Mouse (Mus musculus): ENCODE data around the gene Mprip. TPM values are rescaled to one million over a fixed set of nuclear protein-coding genes. Genes with fewer than 3 reads are reported as not detected.

The Mprip gene
- polyA plus RNA-seq, 1 experiment from 2014 or later, result 63.4 TPM

DNA sequence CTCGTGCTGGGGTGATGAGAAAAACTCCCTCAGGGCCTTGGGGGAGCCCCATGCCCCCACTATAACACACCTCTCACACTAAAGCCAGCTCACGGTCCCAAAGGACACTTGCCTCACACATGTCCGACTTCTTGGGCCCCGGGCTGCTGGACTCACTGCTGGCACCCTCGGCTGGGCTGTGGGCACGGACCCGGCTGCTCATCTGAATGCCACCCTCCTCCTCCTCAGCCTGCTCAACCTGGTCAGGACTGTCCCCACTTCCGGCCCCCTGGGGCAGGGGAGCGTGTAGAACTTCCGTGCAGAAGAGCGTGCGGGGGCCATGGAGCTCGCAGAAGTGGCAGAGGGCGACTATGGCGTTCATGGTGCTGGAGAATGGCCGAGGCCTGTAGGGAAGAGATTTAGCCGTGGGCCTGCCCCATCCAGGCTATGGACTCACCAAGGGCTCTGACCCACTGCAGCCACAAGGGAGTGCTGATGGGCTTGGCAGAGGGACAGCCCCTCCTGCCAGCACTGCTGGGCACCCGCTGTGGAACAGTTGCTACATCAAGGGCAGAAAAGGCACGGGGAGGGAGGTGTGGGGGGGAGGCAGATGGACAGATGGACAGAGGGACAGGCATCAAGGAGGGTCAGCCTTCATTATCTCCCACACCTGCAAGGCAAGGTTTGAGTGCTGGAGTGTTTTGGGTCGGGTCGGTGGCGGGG is 143.5 kb downstream of the Mprip start:
- Histone ChIP-seq H3K36me3 (ENCODE audit: control insufficient read depth, insufficient read depth, low read length) (peaks cover 77% of the 10 kb centered on the region), H3K27me3 (replicated peaks; ENCODE audit: control insufficient read depth, insufficient read depth, low read length) (no peaks in the 10 kb centered on the region), H3K9me3 (replicated peaks; ENCODE audit: control insufficient read depth, low read length) (no peaks in the 10 kb centered on the region), H3K27ac (ENCODE audit: low read depth, low read length) (no peak overlapping the region), H3K9ac (ENCODE audit: low read length) (no peak overlapping the region), H3K4me2 (ENCODE audit: low read length) (no peak overlapping the region), H3K4me3 (ENCODE audit: low read depth, low read length) (no peak overlapping the region), H3K4me1 (ENCODE audit: control insufficient read depth, insufficient read depth, low read length) (peaks cover 8% of the 10 kb centered on the region)
- ATAC-seq (no peak), DNase-seq (ENCODE audit: low spot score) (no peak)
- WGBS, result 93% methylated on average over 22 of the region's 22 CpGs

DNA sequence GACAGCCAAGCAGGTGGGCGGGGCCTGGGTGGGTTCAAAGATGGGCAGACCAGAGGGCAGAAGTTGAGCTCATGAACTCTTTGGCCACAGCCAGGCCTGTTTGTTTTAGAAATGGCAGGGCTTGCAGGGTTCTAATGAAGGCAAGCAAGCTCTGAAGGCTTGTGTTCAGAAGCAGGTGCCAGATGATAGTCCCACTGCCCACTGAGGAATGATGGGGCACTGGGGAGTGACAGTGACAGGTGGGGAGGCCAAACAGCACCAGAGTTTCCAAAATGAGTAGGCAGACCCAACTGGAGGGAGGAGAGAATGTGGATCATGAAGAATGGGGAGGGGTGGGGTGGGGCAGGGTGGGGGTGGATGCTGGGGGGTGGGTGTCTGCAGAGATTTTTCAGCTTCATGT is 144.2 kb downstream of the Mprip start:
- ATAC-seq, result no peak
- no peaks in the 10 kb centered on the region for H3K27me3 ChIP-seq (replicated peaks; ENCODE audit: control insufficient read depth, insufficient read depth, low read length)
- H3K36me3 ChIP-seq (ENCODE audit: control insufficient read depth, insufficient read depth, low read length), result peaks cover 70% of the 10 kb centered on the region
- 100% methylated on average over 1 of the region's 1 CpGs for WGBS
- no peak overlapping the region for H3K4me2 ChIP-seq (ENCODE audit: low read length)
- no peak for DNase-seq (ENCODE audit: low spot score)
- no peak overlapping the region for H3K4me3 ChIP-seq (ENCODE audit: low read depth, low read length)
- H3K9me3 ChIP-seq (replicated peaks; ENCODE audit: control insufficient read depth, low read length), result no peaks in the 10 kb centered on the region
- H3K4me1 ChIP-seq (ENCODE audit: control insufficient read depth, insufficient read depth, low read length), result peaks cover 8% of the 10 kb centered on the region
- H3K9ac ChIP-seq (ENCODE audit: low read length), result no peak overlapping the region
- no peak overlapping the region for H3K27ac ChIP-seq (ENCODE audit: low read depth, low read length)

DNA sequence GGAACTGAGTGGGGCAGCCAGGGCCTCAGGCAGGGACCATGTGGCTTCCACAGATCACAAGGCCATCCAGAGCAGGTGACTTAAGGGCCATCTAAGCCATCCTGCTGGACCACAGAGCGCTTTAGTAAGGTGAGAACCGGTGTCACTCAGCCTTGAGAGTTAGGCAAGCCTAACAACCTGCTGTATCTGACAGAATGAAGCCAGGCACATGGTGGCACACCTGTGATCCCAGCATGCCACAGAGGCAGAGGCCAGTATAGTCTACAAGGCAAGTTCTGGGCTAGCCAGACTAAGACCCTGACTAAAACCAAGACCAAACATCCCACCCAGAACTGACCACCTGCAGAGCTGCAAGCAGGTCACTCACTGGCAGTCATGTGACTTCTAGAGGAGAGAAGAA is 144.6 kb downstream of the Mprip start:
- Histone ChIP-seq H3K4me3 (ENCODE audit: low read depth, low read length) (no peak overlapping the region), H3K36me3 (ENCODE audit: control insufficient read depth, insufficient read depth, low read length) (peaks cover 66% of the 10 kb centered on the region), H3K27ac (ENCODE audit: low read depth, low read length) (no peak overlapping the region), H3K4me2 (ENCODE audit: low read length) (no peak overlapping the region), H3K4me1 (ENCODE audit: control insufficient read depth, insufficient read depth, low read length) (peaks cover 8% of the 10 kb centered on the region), H3K9ac (ENCODE audit: low read length) (no peak overlapping the region), H3K27me3 (replicated peaks; ENCODE audit: control insufficient read depth, insufficient read depth, low read length) (no peaks in the 10 kb centered on the region), H3K9me3 (replicated peaks; ENCODE audit: control insufficient read depth, low read length) (no peaks in the 10 kb centered on the region)
- WGBS, result 92% methylated on average over 2 of the region's 2 CpGs
- DNase-seq (ENCODE audit: low spot score) (no peak), ATAC-seq (no peak)

DNA sequence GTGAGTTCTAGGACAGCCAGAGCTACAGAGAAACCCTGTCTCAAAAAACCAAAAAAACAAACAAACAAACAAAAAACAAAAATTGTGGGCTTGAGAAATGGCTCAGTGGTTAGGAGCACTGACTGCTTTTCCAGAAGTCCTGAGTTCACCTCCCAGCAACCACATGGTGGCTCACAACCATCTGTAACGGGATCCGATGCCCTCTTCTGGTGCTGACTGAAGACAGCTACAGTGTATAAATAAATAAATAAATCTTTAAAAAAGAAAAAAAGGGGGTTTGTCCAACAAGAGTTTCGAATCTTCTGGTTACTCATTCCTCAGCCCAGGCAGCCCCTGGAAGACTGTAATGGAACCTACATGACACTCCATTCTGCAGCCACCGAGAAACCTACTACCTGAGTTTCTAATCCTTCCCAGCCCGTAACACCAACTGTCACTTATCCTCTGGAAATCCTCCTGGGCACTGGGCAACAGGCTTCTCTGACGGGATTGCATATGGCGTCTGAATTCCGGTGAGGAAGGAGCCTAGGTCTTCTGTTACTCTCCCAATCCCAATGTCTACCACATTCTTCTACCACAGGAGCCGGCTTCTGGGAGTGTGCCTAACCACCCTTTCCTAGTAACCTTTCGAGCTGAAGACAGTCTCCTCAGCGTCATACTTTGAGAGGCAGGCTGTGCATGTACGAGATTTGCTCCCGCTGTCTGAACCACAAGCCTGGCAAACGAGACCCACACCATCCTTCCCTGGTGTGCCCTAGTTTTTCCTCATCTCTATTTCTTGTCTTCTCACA is 147.3 kb downstream of the Mprip start:
- peak overlapping the region; percentile 77 for H3K4me3 ChIP-seq (ENCODE audit: low read depth, low read length)
- DNase-seq (ENCODE audit: low spot score) (no peak), ATAC-seq (no peak)
- H3K27me3 ChIP-seq (replicated peaks; ENCODE audit: control insufficient read depth, insufficient read depth, low read length), result no peaks in the 10 kb centered on the region
- H3K27ac ChIP-seq (ENCODE audit: low read depth, low read length), result no peak overlapping the region
- H3K36me3 ChIP-seq (ENCODE audit: control insufficient read depth, insufficient read depth, low read length), result peaks cover 38% of the 10 kb centered on the region
- H3K4me2 ChIP-seq (ENCODE audit: low read length), result peak overlapping the region; percentile 93
- no peaks in the 10 kb centered on the region for H3K9me3 ChIP-seq (replicated peaks; ENCODE audit: control insufficient read depth, low read length)
- H3K4me1 ChIP-seq (ENCODE audit: control insufficient read depth, insufficient read depth, low read length), result peaks cover 8% of the 10 kb centered on the region
- 69% methylated on average over 14 of the region's 14 CpGs for WGBS
- peak overlapping the region; percentile 96; the same call in 1 of the 2 replicates for H3K9ac ChIP-seq (ENCODE audit: low read length)

DNA sequence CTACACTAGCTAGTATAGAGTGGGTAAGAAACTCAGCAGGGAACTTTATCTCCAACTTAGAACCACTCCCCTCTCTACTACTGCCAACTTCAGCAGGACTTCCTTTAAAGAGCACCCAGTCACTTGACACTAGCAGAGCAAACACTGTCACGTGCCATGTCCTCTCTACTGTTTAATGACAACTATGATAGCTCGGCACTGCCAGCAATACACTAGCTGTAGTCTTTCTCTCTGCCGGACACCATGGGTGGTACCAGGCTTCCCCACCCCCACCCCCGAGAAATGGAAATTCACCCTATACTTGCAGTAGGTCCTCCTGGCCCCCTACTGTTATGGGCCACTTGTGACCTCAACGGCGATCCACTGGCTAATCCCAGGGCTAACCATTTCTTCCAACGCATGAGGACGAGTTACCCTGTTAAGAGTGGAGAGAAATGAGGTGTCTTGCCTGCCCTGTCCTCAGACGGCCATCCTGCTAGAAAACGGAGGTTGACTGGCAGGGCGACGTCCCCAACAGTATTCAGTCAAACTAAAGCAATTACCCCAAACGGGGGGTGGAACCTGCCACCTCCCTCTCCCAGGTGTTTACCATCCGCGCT is 148.1 kb downstream of the Mprip start:
- peak overlapping the region; percentile 77 for H3K4me3 ChIP-seq (ENCODE audit: low read depth, low read length)
- peak overlapping the region; percentile 93 for H3K4me2 ChIP-seq (ENCODE audit: low read length)
- H3K36me3 ChIP-seq (ENCODE audit: control insufficient read depth, insufficient read depth, low read length), result peaks cover 30% of the 10 kb centered on the region
- DNase-seq (ENCODE audit: low spot score) (peak; percentile 14), ATAC-seq (peak; percentile 27)
- H3K9me3 ChIP-seq (replicated peaks; ENCODE audit: control insufficient read depth, low read length), result no peaks in the 10 kb centered on the region
- H3K4me1 ChIP-seq (ENCODE audit: control insufficient read depth, insufficient read depth, low read length), result peaks cover 8% of the 10 kb centered on the region
- H3K27me3 ChIP-seq (replicated peaks; ENCODE audit: control insufficient read depth, insufficient read depth, low read length), result no peaks in the 10 kb centered on the region
- peak overlapping the region; percentile 96 for H3K9ac ChIP-seq (ENCODE audit: low read length)
- peak overlapping the region; percentile 99 for H3K27ac ChIP-seq (ENCODE audit: low read depth, low read length)
- WGBS, result 1% methylated on average over 15 of the region's 15 CpGs

DNA sequence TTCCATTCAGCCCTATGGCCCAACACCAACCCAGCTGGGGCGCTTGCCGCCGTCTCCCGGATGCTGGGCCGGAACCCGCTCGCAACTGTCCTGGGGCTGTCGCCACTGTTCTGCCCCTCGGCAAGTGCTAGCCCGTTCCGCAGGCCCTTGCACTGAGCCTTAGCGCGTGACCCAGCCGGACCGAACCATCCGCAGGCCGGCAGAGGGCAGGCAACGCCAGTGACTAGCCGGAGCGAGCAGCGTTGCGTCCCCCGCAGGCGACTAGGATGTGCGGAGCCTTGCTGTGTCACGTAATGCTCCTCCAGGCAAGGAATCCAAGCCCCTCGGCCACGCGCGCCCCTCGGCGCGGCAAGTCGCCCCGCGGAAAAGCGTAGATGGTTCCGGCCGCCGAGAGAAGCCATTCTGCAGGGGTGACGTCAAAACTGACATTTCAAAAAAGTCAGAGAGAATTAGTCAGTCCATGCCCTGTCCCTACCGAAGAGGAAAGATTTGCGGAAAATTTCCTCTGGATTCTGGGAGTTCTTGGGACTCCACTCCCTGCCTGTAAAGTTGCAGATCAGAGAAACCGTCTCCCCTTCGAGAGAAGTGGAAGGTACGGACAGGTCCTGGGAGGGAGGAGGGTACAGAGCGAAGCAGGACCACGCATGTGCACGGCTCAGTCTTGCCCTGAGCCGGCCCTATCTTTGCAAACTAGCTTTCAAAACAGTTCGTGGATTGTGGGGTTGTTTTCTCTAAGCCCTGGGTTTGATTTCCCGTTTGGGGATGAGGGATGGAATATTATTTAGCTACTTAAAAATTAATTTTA is 148.8 kb downstream of the Mprip start, which contains the start of gene Flcn:
Gene Flcn (minus strand): TSS at position 347 of the 805 bp plus-strand sequence.
- under 1% methylated on average over 52 of the region's 52 CpGs for WGBS
- no peaks in the 10 kb centered on the region for H3K9me3 ChIP-seq (replicated peaks; ENCODE audit: control insufficient read depth, low read length)
- H3K4me3 ChIP-seq (ENCODE audit: low read depth, low read length), result peak within 1 kb of the TSS; percentile 77
- H3K27ac ChIP-seq (ENCODE audit: low read depth, low read length), result peak within 1 kb of the TSS; percentile 99
- no peaks in the 10 kb centered on the region for H3K27me3 ChIP-seq (replicated peaks; ENCODE audit: control insufficient read depth, insufficient read depth, low read length)
- H3K4me1 ChIP-seq (ENCODE audit: control insufficient read depth, insufficient read depth, low read length), result peaks cover 8% of the 10 kb centered on the region
- peaks cover 23% of the 10 kb centered on the region for H3K36me3 ChIP-seq (ENCODE audit: control insufficient read depth, insufficient read depth, low read length)
- ATAC-seq (peak; percentile 98), DNase-seq (ENCODE audit: low spot score) (peak; percentile 92)
- H3K4me2 ChIP-seq (ENCODE audit: low read length), result peak within 1 kb of the TSS; percentile 93
- peak within 1 kb of the TSS; percentile 96 for H3K9ac ChIP-seq (ENCODE audit: low read length)

DNA sequence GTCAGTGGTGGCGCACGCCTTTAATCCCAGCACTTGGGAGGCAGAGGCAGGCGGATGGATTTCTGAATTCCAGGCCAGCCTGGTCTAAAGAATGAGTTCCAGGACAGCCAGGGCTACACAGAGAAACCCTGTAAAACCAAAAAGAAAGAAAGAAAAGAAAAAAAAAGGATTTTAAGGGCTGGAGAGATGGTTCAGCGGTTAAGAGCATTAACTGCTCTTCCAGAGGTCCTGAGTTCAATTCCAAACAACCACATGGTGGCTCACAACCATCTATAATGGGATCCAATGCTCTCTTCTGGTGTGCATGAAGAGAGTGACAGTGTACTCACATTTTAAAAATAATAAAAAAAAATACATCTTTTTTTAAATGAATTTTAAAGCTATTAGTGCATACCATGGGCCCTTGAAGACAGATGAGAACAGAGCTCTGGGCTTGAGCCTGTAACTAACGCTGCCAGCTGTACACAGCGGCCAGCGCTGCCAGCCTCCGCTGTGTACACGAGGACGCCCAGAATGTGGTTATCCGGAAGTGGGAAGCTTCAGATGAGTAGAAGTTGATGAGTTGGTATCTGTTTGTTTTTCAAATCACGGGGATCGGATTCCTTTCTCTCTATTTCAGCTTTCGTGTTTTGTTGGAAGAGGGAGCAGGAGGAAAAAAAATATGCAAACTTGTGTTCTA is 149.5 kb downstream of the Mprip start:
- ATAC-seq, result no peak
- H3K4me1 ChIP-seq (ENCODE audit: control insufficient read depth, insufficient read depth, low read length), result peaks cover 8% of the 10 kb centered on the region
- H3K4me3 ChIP-seq (ENCODE audit: low read depth, low read length), result peak overlapping the region; percentile 77
- H3K36me3 ChIP-seq (ENCODE audit: control insufficient read depth, insufficient read depth, low read length), result peaks cover 19% of the 10 kb centered on the region
- peak overlapping the region; percentile 96 for H3K9ac ChIP-seq (ENCODE audit: low read length)
- no peak for DNase-seq (ENCODE audit: low spot score)
- peak overlapping the region; percentile 93 for H3K4me2 ChIP-seq (ENCODE audit: low read length)
- WGBS, result 65% methylated on average over 14 of the region's 14 CpGs
- no peak overlapping the region; the same call in 1 of the 2 replicates for H3K27ac ChIP-seq (ENCODE audit: low read depth, low read length)
- H3K27me3 ChIP-seq (replicated peaks; ENCODE audit: control insufficient read depth, insufficient read depth, low read length), result no peaks in the 10 kb centered on the region
- H3K9me3 ChIP-seq (replicated peaks; ENCODE audit: control insufficient read depth, low read length), result no peaks in the 10 kb centered on the region

DNA sequence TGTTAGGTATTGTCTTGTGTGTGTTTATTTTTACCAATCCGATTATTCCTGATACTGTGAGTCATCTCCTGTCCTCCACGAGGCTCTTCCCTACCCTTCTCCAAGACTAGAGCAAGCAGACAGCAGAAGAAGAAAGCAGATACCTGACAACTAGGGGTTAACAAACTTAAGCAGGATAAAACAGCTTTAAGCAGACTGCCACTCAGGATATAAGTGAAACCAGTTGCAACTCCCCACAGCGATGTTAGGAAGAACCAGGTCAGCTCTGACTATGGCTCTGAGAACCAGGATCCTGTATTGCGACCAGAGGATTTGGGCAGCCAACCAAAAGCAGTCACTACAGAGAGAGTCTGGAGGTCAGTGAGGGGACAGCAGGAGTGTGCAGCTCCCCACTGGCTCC is 150.1 kb downstream of the Mprip start:
- peaks cover 8% of the 10 kb centered on the region for H3K4me1 ChIP-seq (ENCODE audit: control insufficient read depth, insufficient read depth, low read length)
- no peak overlapping the region for H3K27ac ChIP-seq (ENCODE audit: low read depth, low read length)
- H3K9ac ChIP-seq (ENCODE audit: low read length), result no peak overlapping the region
- H3K4me2 ChIP-seq (ENCODE audit: low read length), result no peak overlapping the region
- ATAC-seq (no peak), DNase-seq (ENCODE audit: low spot score) (no peak)
- no peaks in the 10 kb centered on the region for H3K27me3 ChIP-seq (replicated peaks; ENCODE audit: control insufficient read depth, insufficient read depth, low read length)
- no peak overlapping the region for H3K4me3 ChIP-seq (ENCODE audit: low read depth, low read length)
- H3K36me3 ChIP-seq (ENCODE audit: control insufficient read depth, insufficient read depth, low read length), result peaks cover 18% of the 10 kb centered on the region
- 85% methylated on average over 4 of the region's 4 CpGs for WGBS
- H3K9me3 ChIP-seq (replicated peaks; ENCODE audit: control insufficient read depth, low read length), result no peaks in the 10 kb centered on the region

Data from forebrain, embryonic 14.5 days (tissue).